Mouse (Mus musculus): Measurements from ENCODE around the gene Csmd2. TPM values are rescaled to one million over a fixed set of nuclear protein-coding genes. Genes with fewer than 3 reads are reported as not detected.

Gene Csmd2
- polyA plus RNA-seq, 1 experiment = 289 TPM

DNA sequence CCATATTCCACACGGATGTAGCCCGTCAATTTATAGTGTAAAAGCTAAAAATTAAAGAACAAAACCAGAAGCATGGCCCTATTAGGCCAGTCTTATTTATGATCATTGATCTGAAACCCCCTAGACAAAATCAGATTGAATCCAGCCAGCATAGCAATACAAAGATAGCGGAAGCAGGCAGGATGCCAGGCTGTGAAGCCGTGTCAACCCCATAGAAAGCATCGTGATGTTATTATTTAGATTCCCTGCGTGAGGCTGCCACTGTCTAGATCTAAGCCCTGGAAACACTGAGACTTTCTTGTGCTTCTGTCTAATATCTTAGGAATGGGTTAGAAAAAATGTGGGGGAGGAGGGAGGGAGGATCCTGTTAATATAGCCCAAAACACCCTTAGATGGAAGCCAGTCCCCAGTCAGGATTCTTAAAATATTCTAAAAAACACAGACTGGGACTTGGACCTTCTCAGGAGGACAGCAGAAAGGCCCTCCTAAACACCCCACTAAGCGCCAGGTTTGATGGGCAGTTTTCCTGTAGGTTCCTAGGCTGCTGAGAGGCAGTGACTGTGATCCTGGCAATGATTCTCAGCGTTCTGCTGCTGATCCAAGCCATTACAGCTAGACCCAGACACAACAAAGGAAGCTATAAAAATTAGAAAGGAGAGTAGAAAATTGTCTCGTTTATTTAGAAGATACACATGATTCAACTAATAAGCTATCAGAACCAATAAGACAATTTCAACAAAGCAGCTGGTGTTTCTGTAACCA, 419.6 kb downstream of the Csmd2 start:
- WGBS = 80% methylated on average over 9 of the region's 9 CpGs
- Histone ChIP-seq H3K27ac (ENCODE audit: control insufficient read depth, insufficient read depth, low read depth, low read length, poor library complexity) (no peak overlapping the region), H3K4me1 (ENCODE audit: control insufficient read depth, insufficient read depth, low read length) (no peaks in the 10 kb centered on the region), H3K4me3 (replicated peaks; ENCODE audit: control insufficient read depth, low read depth, low read length) (no peak overlapping the region)
- TF ChIP-seq POLR2A (IDR thresholded peaks at IDR 0.05; ENCODE audit: borderline replicate concordance, control insufficient read depth, low read depth, low read length) (no peak), CTCF (IDR thresholded peaks at IDR 0.05; ENCODE audit: control insufficient read depth, insufficient read depth, low read length) (no peak)

DNA sequence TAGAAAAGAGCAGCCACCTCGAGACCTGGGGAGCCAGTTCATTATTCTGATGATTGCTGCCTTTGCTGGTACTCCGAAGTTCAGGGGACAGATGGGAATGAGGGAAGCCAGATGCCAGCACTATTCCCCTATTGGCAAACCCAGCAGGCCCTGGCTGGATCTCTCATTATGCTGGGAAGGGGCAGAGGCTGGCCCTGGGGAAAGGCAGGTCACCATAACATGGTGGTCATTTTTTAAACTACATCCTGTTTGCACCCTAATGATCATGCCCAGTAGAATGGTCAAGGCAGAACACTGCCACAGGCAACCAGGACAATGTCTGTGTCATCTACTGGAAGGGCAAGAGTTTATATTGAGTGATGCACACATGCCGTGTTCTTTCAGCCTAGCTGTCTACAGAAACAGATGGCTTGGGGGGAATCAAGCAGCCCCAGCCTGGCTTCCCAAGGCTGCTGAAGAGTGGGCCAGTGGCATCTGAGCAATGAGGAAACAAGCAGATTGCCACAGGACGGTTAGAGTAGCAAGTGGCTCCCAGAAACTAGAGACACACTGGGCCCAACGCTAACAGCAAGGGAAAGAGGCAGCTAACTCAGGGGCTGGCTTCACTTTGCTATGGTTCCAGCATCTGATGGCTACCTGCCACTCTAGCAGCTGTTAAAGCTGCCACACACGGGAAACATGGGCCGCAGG, 424.4 kb downstream of the Csmd2 start:
- no peak for TF ChIP-seq POLR2A (IDR thresholded peaks at IDR 0.05; ENCODE audit: borderline replicate concordance, control insufficient read depth, low read depth, low read length)
- no peak for TF ChIP-seq CTCF (IDR thresholded peaks at IDR 0.05; ENCODE audit: control insufficient read depth, insufficient read depth, low read length)
- H3K4me1 ChIP-seq (ENCODE audit: control insufficient read depth, insufficient read depth, low read length) = no peaks in the 10 kb centered on the region
- 75% methylated on average over 7 of the region's 7 CpGs for WGBS
- H3K27ac ChIP-seq (ENCODE audit: control insufficient read depth, insufficient read depth, low read depth, low read length, poor library complexity) = no peak overlapping the region
- H3K4me3 ChIP-seq (replicated peaks; ENCODE audit: control insufficient read depth, low read depth, low read length) = no peak overlapping the region

DNA sequence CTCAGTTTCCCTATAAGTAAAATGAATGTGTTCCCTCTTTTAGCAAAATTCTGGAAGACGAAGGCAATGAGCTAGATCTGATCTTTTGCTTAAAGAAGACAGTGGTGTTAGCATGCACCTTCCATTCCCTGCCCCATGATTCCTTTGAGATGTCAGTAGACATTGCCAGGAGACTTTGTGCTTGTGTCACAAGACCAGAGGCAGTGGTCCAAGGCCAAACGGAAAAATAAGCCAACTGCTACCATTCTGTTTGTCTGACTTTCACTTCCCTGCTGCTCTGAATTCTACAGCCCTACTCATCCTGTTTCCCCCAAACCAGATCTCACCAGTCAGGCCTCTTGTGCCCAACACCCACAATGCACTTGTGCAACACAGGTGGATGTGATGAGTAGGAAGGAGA, 427.1 kb downstream of the Csmd2 start:
- no peaks in the 10 kb centered on the region for H3K4me1 ChIP-seq (ENCODE audit: control insufficient read depth, insufficient read depth, low read length)
- H3K4me3 ChIP-seq (replicated peaks; ENCODE audit: control insufficient read depth, low read depth, low read length) = no peak overlapping the region
- WGBS = 65% methylated on average over 2 of the region's 2 CpGs
- H3K27ac ChIP-seq (ENCODE audit: control insufficient read depth, insufficient read depth, low read depth, low read length, poor library complexity) = no peak overlapping the region
- TF ChIP-seq POLR2A (IDR thresholded peaks at IDR 0.05; ENCODE audit: borderline replicate concordance, control insufficient read depth, low read depth, low read length) = no peak
- no peak for TF ChIP-seq CTCF (IDR thresholded peaks at IDR 0.05; ENCODE audit: control insufficient read depth, insufficient read depth, low read length)

DNA sequence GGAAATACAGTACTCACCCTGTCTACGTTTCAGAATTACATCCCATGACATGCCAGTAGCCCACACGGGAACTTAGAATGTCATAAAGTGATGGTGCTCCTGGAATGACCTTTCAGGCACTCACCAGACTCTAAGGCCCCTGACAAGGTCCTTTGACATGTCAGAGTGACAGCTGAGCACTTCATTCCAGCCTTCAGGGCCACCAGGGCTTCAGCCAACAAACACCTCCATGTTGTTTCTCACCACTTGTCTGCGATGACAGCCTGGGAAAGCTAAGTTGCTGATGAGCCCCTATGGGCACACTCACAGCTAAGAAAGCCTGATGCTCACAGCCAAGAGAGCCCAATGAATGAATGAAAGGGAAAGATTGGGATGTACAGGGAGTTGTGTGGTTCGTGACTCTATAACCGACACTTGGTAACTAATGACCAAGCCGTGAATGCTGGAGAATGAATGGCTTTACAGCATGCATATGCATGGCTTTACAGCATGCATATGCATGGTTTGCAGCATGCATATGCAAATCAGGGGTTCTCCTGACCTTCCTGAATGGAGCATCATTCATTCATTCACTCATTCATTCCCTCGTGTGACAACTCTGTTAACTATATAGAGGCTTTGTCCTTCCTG, 432.4 kb downstream of the Csmd2 start:
- 78% methylated on average over 7 of the region's 7 CpGs for WGBS
- Histone ChIP-seq H3K4me3 (replicated peaks; ENCODE audit: control insufficient read depth, low read depth, low read length) (no peak overlapping the region), H3K27ac (ENCODE audit: control insufficient read depth, insufficient read depth, low read depth, low read length, poor library complexity) (no peak overlapping the region), H3K4me1 (ENCODE audit: control insufficient read depth, insufficient read depth, low read length) (no peaks in the 10 kb centered on the region)
- TF ChIP-seq CTCF (IDR thresholded peaks at IDR 0.05; ENCODE audit: control insufficient read depth, insufficient read depth, low read length) = no peak
- TF ChIP-seq POLR2A (IDR thresholded peaks at IDR 0.05; ENCODE audit: borderline replicate concordance, control insufficient read depth, low read depth, low read length) = no peak

DNA sequence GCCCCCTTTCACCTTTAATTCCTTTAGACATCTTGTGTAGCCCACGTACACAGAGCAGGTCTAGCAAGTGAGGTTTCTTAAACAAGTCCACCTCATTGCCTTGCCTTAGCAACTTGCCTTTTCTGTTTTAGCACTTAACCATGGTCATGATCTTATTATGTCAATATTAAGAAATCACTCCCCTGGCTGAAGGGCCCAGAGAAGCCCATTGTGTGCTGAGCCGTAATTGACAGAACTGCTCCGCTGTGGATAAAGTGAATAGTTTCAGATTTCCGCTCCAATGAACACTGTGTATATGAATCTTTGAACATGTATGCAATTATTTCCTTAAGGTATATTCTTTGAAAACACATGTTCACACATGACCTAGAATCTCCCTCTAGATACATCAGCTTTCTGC, 434.8 kb downstream of the Csmd2 start:
- 84% methylated on average over 4 of the region's 4 CpGs for WGBS
- TF ChIP-seq POLR2A (IDR thresholded peaks at IDR 0.05; ENCODE audit: borderline replicate concordance, control insufficient read depth, low read depth, low read length) (no peak), CTCF (IDR thresholded peaks at IDR 0.05; ENCODE audit: control insufficient read depth, insufficient read depth, low read length) (no peak)
- H3K4me1 ChIP-seq (ENCODE audit: control insufficient read depth, insufficient read depth, low read length) = no peaks in the 10 kb centered on the region
- H3K27ac ChIP-seq (ENCODE audit: control insufficient read depth, insufficient read depth, low read depth, low read length, poor library complexity) = no peak overlapping the region
- no peak overlapping the region for H3K4me3 ChIP-seq (replicated peaks; ENCODE audit: control insufficient read depth, low read depth, low read length)

DNA sequence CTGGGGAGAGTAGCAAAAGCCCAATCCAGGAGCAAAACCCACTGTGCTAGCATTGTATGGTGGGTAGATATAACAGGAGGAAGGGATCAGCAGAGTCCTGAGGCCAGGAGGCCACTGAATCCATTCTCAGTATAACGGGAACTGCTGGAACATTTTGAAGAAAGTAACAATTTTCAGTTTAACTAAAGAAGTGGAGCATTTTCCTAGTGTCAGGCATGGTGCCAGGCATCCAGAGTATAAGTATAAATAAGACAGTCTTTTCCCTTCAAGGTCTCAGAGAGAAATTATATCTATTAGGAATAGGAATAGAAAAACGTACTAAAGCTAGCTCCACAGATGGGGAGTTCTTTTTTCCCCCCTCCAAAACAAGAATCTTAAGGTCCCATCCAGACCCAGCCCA, 437.7 kb downstream of the Csmd2 start:
- Histone ChIP-seq H3K27ac (ENCODE audit: control insufficient read depth, insufficient read depth, low read depth, low read length, poor library complexity) (no peak overlapping the region), H3K4me1 (ENCODE audit: control insufficient read depth, insufficient read depth, low read length) (no peaks in the 10 kb centered on the region), H3K4me3 (replicated peaks; ENCODE audit: control insufficient read depth, low read depth, low read length) (no peak overlapping the region)
- TF ChIP-seq POLR2A (IDR thresholded peaks at IDR 0.05; ENCODE audit: borderline replicate concordance, control insufficient read depth, low read depth, low read length) = no peak
- TF ChIP-seq CTCF (IDR thresholded peaks at IDR 0.05; ENCODE audit: control insufficient read depth, insufficient read depth, low read length) = no peak
- WGBS = 63% methylated on average over 2 of the region's 2 CpGs

DNA sequence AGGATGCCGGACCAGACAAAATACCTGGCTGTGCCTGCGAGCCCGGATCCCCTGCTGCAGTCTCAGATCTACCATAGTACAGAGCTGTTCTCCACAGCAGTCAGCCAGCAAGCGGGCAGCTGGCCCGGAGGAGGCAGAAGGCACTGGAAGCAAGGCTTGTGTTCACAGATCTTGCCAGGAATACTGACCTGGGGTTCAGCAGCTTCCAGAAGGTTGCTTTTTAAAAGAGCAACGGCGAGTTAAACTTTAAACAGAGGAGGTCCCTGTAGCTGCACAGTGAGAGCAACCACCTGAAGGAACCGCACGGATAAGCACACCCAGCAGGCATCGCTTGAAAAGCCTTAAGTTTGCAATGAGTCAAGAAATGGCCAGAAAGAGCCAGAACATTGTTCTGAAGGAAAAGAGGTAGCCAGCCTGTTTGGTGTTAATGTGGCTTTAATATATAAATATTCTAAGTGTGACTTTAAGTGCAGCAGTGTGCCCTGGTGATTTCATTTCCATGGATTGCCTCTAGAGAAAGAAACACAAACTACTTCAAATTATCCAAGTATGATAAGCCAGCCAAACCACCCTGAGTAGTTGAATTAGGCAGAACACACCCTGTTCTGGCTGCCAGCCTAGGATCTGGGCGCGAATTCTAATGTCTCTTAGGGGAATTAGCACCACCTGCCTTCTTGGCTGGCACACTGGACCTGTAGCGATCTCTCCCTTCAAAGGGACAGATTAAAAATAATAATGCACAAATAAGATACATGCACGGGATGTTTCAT, 439.8 kb downstream of the Csmd2 start:
- 83% methylated on average over 14 of the region's 14 CpGs for WGBS
- no peaks in the 10 kb centered on the region for H3K4me1 ChIP-seq (ENCODE audit: control insufficient read depth, insufficient read depth, low read length)
- H3K4me3 ChIP-seq (replicated peaks; ENCODE audit: control insufficient read depth, low read depth, low read length) = no peak overlapping the region
- no peak overlapping the region for H3K27ac ChIP-seq (ENCODE audit: control insufficient read depth, insufficient read depth, low read depth, low read length, poor library complexity)
- TF ChIP-seq POLR2A (IDR thresholded peaks at IDR 0.05; ENCODE audit: borderline replicate concordance, control insufficient read depth, low read depth, low read length) (no peak), CTCF (IDR thresholded peaks at IDR 0.05; ENCODE audit: control insufficient read depth, insufficient read depth, low read length) (no peak)
